Mouse (Mus musculus) MEL (cell line): ENCODE measurements around the gene Olfr191. TPM values are rescaled to one million over a fixed set of nuclear protein-coding genes. Genes with fewer than 3 reads are reported as not detected.
"Not testable (repeated sequence)": the region's sequence is repeated elsewhere in the genome, so short reads cannot be mapped to it uniquely, and the experiment has no call there.

Source experiments
- DNase-seq: peaks from one replicate; pipeline ENCODE4 v3.0.0; 2011; ENCODE audit warnings: low read depth, low spot score
- H3K27ac ChIP-seq: 2 replicates; pipeline ENCODE4 v1.5.1; 2012; ENCODE audit warnings: low read depth, mild to moderate bottlenecking, control low read depth, low read length, moderate library complexity; ENCODE audit not compliant: control insufficient read depth
- H3K27me3 ChIP-seq, 2 experiments: fragments of 150-350 bp in 1 of 2; sonication (generic) in 1 of 2; 2 replicates each; pipeline ENCODE4 v1.6.1; 2012; ENCODE audit warnings: low read length in 2 of 2, mild to moderate bottlenecking in 2 of 2, improper control_type of control experiment in 1 of 2, moderate library complexity in 1 of 2; ENCODE audit not compliant: insufficient read depth in 2 of 2, control insufficient read depth in 1 of 2
- H3K36me3 ChIP-seq, 2 experiments: 2 replicates each; pipeline ENCODE4 v1.6.1; 2012 to 2014; ENCODE audit warnings: low read length in 2 of 2, improper control_type of control experiment in 1 of 2, inconsistent platforms in 1 of 2, mild to moderate bottlenecking in 1 of 2; ENCODE audit not compliant: insufficient read depth in 2 of 2, control insufficient read depth in 1 of 2
- H3K4me1 ChIP-seq, 2 experiments: fragments of 150-350 bp in 1 of 2; sonication (generic) in 1 of 2; 2 replicates each; pipeline ENCODE4 v1.6.1; 2012; ENCODE audit warnings: low read length in 2 of 2, improper control_type of control experiment in 1 of 2, mild to moderate bottlenecking in 1 of 2; ENCODE audit not compliant: insufficient read depth in 2 of 2, control insufficient read depth in 1 of 2
- H3K4me3 ChIP-seq, 2 experiments: fragments of 150-350 bp in 1 of 2; sonication (generic) in 1 of 2; 2 replicates each; pipeline ENCODE4 v1.5.1; 2012; ENCODE audit warnings: low read depth in 2 of 2, low read length in 2 of 2, mild to moderate bottlenecking in 2 of 2, moderate library complexity in 2 of 2, control low read depth in 1 of 2, improper control_type of control experiment in 1 of 2; ENCODE audit not compliant: control insufficient read depth in 1 of 2, insufficient read depth in 1 of 2
- H3K79me2 ChIP-seq: 2 replicates; pipeline ENCODE4 v1.6.1; 2012; ENCODE audit warnings: mild to moderate bottlenecking, low read length, moderate library complexity; ENCODE audit not compliant: control insufficient read depth, poor library complexity, insufficient read depth
- H3K9ac ChIP-seq: 2 replicates; pipeline ENCODE4 v1.6.1; 2012; ENCODE audit warnings: low read depth, mild to moderate bottlenecking, control low read depth, low read length, moderate library complexity; ENCODE audit not compliant: control insufficient read depth, poor library complexity, severe bottlenecking
- H3K9me3 ChIP-seq: fragments of 150-350 bp; sonication (generic); replicated peaks from 2 replicates; pipeline ENCODE4 v1.6.1; 2012; ENCODE audit warnings: mild to moderate bottlenecking, low read length, improper control_type of control experiment, moderate library complexity; ENCODE audit not compliant: insufficient read depth
- CHD1 ChIP-seq: IDR thresholded peaks from 2 replicates; pipeline ENCODE4 v1.6.1; 2012; ENCODE audit warnings: low read depth, mild to moderate bottlenecking, inconsistent platforms, low read length, improper control_type of control experiment
- EP300 ChIP-seq, 2 experiments: IDR thresholded peaks; 2 replicates each; pipeline ENCODE4 v1.6.1; 2011; ENCODE audit warnings: improper control_type of control experiment in 2 of 2, low read length in 2 of 2, low read depth in 1 of 2, mild to moderate bottlenecking in 1 of 2
- GABPA ChIP-seq: IDR thresholded peaks from 2 replicates; pipeline ENCODE4 v1.6.1; 2012; ENCODE audit warnings: low read depth, mild to moderate bottlenecking, inconsistent platforms, low read length, improper control_type of control experiment, moderate library complexity
- HCFC1 ChIP-seq: IDR thresholded peaks from 2 replicates; pipeline ENCODE4 v1.6.1; 2012; ENCODE audit warnings: low read depth, mild to moderate bottlenecking, inconsistent platforms, low read length, improper control_type of control experiment, moderate library complexity
- JUND ChIP-seq: IDR thresholded peaks from 2 replicates; pipeline ENCODE4 v1.6.1; 2011; ENCODE audit warnings: low read depth, mild to moderate bottlenecking, improper control_type of control experiment, low read length
- KAT2A ChIP-seq: conservative IDR thresholded peaks from 2 replicates; pipeline ENCODE4 v1.6.1; 2012; ENCODE audit warnings: low read depth, low read length, improper control_type of control experiment, inconsistent platforms
- MAFK ChIP-seq: IDR thresholded peaks from 2 replicates; pipeline ENCODE4 v1.6.1; 2011; ENCODE audit warnings: low read depth, mild to moderate bottlenecking, low read length, improper control_type of control experiment, borderline replicate concordance
- MAX ChIP-seq: IDR thresholded peaks from 2 replicates; pipeline ENCODE4 v1.6.1; 2011; ENCODE audit warnings: low read length, improper control_type of control experiment
- MEF2A ChIP-seq: IDR thresholded peaks from 2 replicates; pipeline ENCODE4 v1.6.1; 2014; ENCODE audit warnings: low read depth, mild to moderate bottlenecking, inconsistent platforms, low read length, improper control_type of control experiment; ENCODE audit not compliant: poor library complexity, insufficient replicate concordance, severe bottlenecking; ENCODE audit errors: extremely low read depth
- MXI1 ChIP-seq: IDR thresholded peaks from 2 replicates; pipeline ENCODE4 v1.6.1; 2011; ENCODE audit warnings: mild to moderate bottlenecking, low read depth, low read length, improper control_type of control experiment
- MYC ChIP-seq: IDR thresholded peaks from 2 replicates; pipeline ENCODE4 v1.6.1; 2011; ENCODE audit warnings: low read depth, mild to moderate bottlenecking, low read length, improper control_type of control experiment, moderate library complexity
- NELFE ChIP-seq: IDR thresholded peaks from 2 replicates; pipeline ENCODE4 v1.6.1; 2011; ENCODE audit warnings: low read depth, low read length, improper control_type of control experiment
- POLR2A ChIP-seq, 2 experiments: IDR thresholded peaks; 2 replicates each; pipeline ENCODE4 v1.6.1; 2011 to 2012; ENCODE audit warnings: low read length in 2 of 2, mild to moderate bottlenecking in 2 of 2, control low read depth in 1 of 2, improper control_type of control experiment in 1 of 2, low read depth in 1 of 2, moderate library complexity in 1 of 2; ENCODE audit not compliant: control insufficient read depth in 1 of 2, insufficient read depth in 1 of 2, poor library complexity in 1 of 2
- POLR2AphosphoS2 ChIP-seq: IDR thresholded peaks from 2 replicates; pipeline ENCODE4 v1.6.1; 2011; ENCODE audit warnings: low read length, improper control_type of control experiment
- POLR2AphosphoS5 ChIP-seq: IDR thresholded peaks from 2 replicates; pipeline ENCODE4 v1.6.1; 2012; ENCODE audit warnings: low read depth, borderline replicate concordance, mild to moderate bottlenecking, inconsistent platforms, low read length, moderate library complexity, mixed read lengths
- RAD21 ChIP-seq: IDR thresholded peaks from 2 replicates; pipeline ENCODE4 v1.6.1; 2011; ENCODE audit warnings: mild to moderate bottlenecking, low read depth, low read length, improper control_type of control experiment
- SIN3A ChIP-seq: IDR thresholded peaks from 2 replicates; pipeline ENCODE4 v1.6.1; 2012; ENCODE audit warnings: low read length, improper control_type of control experiment, inconsistent platforms
- SMC3 ChIP-seq: IDR thresholded peaks from 2 replicates; pipeline ENCODE4 v1.6.1; 2011; ENCODE audit warnings: low read depth, low read length, improper control_type of control experiment
- TAL1 ChIP-seq: IDR thresholded peaks from 2 replicates; pipeline ENCODE4 v1.6.1; 2012; ENCODE audit warnings: mild to moderate bottlenecking, inconsistent platforms, low read length, moderate library complexity, mixed read lengths
- UBTF ChIP-seq: IDR thresholded peaks from 2 replicates; pipeline ENCODE4 v1.6.1; 2012; ENCODE audit warnings: low read depth, mild to moderate bottlenecking, inconsistent platforms, low read length, improper control_type of control experiment, moderate library complexity, borderline replicate concordance; ENCODE audit not compliant: insufficient read depth
- USF1 ChIP-seq: IDR thresholded peaks from 2 replicates; pipeline ENCODE4 v1.6.1; 2014; ENCODE audit warnings: low read depth, mild to moderate bottlenecking, inconsistent platforms, low read length, improper control_type of control experiment, moderate library complexity
- USF2 ChIP-seq, 2 experiments: IDR thresholded peaks; 2 replicates each; pipeline ENCODE4 v1.6.1; 2011 to 2012; ENCODE audit warnings: improper control_type of control experiment in 2 of 2, low read length in 2 of 2, borderline replicate concordance in 1 of 2, inconsistent platforms in 1 of 2, low read depth in 1 of 2, mild to moderate bottlenecking in 1 of 2; ENCODE audit not compliant: insufficient read depth in 1 of 2
- polyA plus RNA-seq, 2 experiments: library from polyadenylated mRNA; stranded (reverse) in 1 of 2; unstranded in 1 of 2; fragments of >175 nt in 1 of 2; fragments of >200 nt in 1 of 2; gene quantifications; 2 replicates each; pipeline versions ENCODE4 v1.2.1 to v1.2.4; 2012; ENCODE audit warnings: low replicate concordance in 2 of 2, low read depth in 1 of 2; ENCODE audit not compliant: insufficient read length in 2 of 2, insufficient read depth in 1 of 2, missing spikeins in 1 of 2
- total RNA-seq: library from RNA; depleted of rRNA; stranded (reverse); fragments of 300-350 nt; gene quantifications from 2 replicates; pipeline ENCODE4 v1.2.3, GENCODE M21; 2012; rRNA removed

Gene Olfr191
- total RNA-seq (not detected in 2 replicates), polyA plus RNA-seq (under 1 TPM in 1 of 2 experiments, not detected in 1; 0.01 TPM)

DNA sequence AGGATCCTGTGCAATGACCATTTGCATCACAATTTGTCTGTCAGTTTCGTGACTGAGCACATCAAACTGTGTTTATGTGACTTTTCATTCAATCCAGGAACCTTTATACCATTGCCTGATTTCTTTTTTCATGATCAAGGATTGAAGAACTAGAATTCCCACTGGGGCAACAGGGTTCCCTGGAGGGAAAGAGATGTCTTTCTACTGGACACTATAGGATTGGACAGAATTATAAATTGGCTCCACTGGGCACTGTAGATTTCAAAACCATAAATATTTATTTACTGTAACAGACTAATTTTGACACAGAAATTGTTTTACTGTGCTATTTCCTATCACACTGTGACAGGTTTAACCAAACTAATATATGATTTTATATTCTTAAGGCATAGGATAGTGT, at the start of gene Olfr191:
Olfr191 (minus strand) TSS at position 101 of the 400 bp plus-strand sequence.
- H3K9ac ChIP-seq, H3K36me3 ChIP-seq, H3K9me3 ChIP-seq, DNase-seq, H3K79me2 ChIP-seq, H3K27ac ChIP-seq, H3K4me1 ChIP-seq, H3K4me3 ChIP-seq, H3K27me3 ChIP-seq: not testable (repeated sequence)

- no peaks in the 10 kb centered on the region for H3K27me3 ChIP-seq
- H3K9ac ChIP-seq = no peak overlapping the region
- no peak for TF ChIP-seq USF1
- no peak for TF ChIP-seq RAD21
- TF ChIP-seq EP300 (IDR thresholded peaks at IDR 0.05; ENCODE audit: low read depth in 1 of 2, low read length in 2 of 2) = no peak
- no peak for TF ChIP-seq GABPA
- TF ChIP-seq UBTF = no peak
- no peak for TF ChIP-seq SIN3A
- no peak for TF ChIP-seq SMC3
- TF ChIP-seq TAL1 = no peak
- no peak for TF ChIP-seq MYC
- TF ChIP-seq MAX = no peak
- no peak for TF ChIP-seq USF2 (IDR thresholded peaks at IDR 0.05; ENCODE audit: borderline replicate concordance in 1 of 2, insufficient read depth in 1 of 2, low read depth in 1 of 2, low read length in 2 of 2)
- TF ChIP-seq MEF2A = no peak
- TF ChIP-seq NELFE = no peak
- TF ChIP-seq CHD1 = no peak
- TF ChIP-seq, all 39 proteins: peak for 0
- Histone ChIP-seq H3K79me2 (no peaks in the 10 kb centered on the region), H3K27ac (no peak overlapping the region), H3K4me1 (no peaks in the 10 kb centered on the region), H3K9me3 (no peaks in the 10 kb centered on the region), H3K36me3 (no peaks in the 10 kb centered on the region), H3K4me3 (no peak overlapping the region)
- no peak for DNase-seq
Observed at GRCm38 (mm10) chr16:59130740-59131139, 41.1 kb upstream of the Olfr191 start.

DNA sequence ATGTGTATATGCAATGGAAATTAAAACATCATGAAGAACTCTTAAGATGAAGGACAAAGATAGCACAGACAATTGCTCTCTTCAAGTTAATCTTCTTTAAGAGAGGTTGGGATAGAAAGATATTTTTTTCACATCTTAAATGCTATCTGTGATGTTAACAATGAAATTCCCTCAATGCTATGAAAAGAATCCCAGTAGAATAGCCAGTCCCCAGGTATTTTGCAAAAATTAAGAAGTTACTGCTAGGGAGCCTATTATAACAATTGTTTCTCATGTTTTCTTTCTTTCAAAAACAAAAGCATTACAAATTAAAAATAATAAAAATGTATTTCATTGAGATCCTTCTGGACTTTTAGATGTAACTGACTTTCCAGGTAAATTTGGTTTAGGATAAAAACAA, 31.3 kb upstream of the Olfr191 start, which contains the start of gene Olfr194:
Olfr194 (minus strand) TSS at position 101 of the 400 bp plus-strand sequence.
- no peak within 1 kb of the TSS for H3K9ac ChIP-seq
- no peak for DNase-seq
- H3K79me2 ChIP-seq = no peaks in the 10 kb centered on the region
- H3K27ac ChIP-seq = no peak within 1 kb of the TSS
- no peaks in the 10 kb centered on the region for H3K9me3 ChIP-seq
- H3K4me1 ChIP-seq = no peaks in the 10 kb centered on the region
- H3K4me3 ChIP-seq = no peak within 1 kb of the TSS
- no peaks in the 10 kb centered on the region for H3K36me3 ChIP-seq
- TF ChIP-seq POLR2AphosphoS5 (no peak), POLR2AphosphoS2 (no peak), MYC (no peak), JUND (no peak), SIN3A (no peak), HCFC1 (no peak), MXI1 (no peak), MAFK (no peak), POLR2A (IDR thresholded peaks at IDR 0.05; ENCODE audit: control insufficient read depth in 1 of 2, insufficient read depth in 1 of 2, low read depth in 1 of 2, low read length in 2 of 2, poor library complexity in 1 of 2) (no peak), CHD1 (no peak), KAT2A (no peak), TAL1 (no peak)
- H3K27me3 ChIP-seq = no peaks in the 10 kb centered on the region
